Mouse (Mus musculus) liver, adult 2 months (tissue): ENCODE measurements around the gene Tbck. TPM values are rescaled to one million over a fixed set of nuclear protein-coding genes. Genes with fewer than 3 reads are reported as not detected.

ENCODE experiments used
- DNase-seq: peaks from one replicate; pipeline ENCODE4 v3.0.0-alpha.2; 2011; ENCODE audit warnings: low read depth, low spot score; ENCODE audit errors: extremely low read depth
- H3K27ac ChIP-seq: fragments of 200-500 bp; replicated peaks from 2 replicates; pipeline ENCODE4 v1.5.1; 2012; ENCODE audit warnings: low read depth, mild to moderate bottlenecking, control low read depth, inconsistent platforms, low read length; ENCODE audit not compliant: insufficient read depth
- H3K27me3 ChIP-seq: fragments of 200-500 bp; 2 replicates; pipeline ENCODE4 v1.6.1; 2012; ENCODE audit warnings: mild to moderate bottlenecking, moderate library complexity, low read length, inconsistent platforms; ENCODE audit not compliant: control insufficient read depth, insufficient read depth
- H3K36me3 ChIP-seq: fragments of 200-500 bp; 2 replicates; pipeline ENCODE4 v1.6.1; 2012; ENCODE audit warnings: low read length, inconsistent platforms; ENCODE audit not compliant: control insufficient read depth, insufficient read depth
- H3K4me1 ChIP-seq: fragments of 200-500 bp; 2 replicates; pipeline ENCODE4 v1.6.1; 2011; ENCODE audit warnings: low read length; ENCODE audit not compliant: control insufficient read depth, insufficient read depth
- H3K4me3 ChIP-seq: fragments of 200-500 bp; 2 replicates; pipeline ENCODE4 v1.5.1; 2011; ENCODE audit warnings: low read depth, mild to moderate bottlenecking, control low read depth, low read length, moderate library complexity; ENCODE audit not compliant: insufficient read depth
- H3K79me2 ChIP-seq: fragments of 200-500 bp; 2 replicates; pipeline ENCODE4 v1.6.1; 2012; ENCODE audit warnings: inconsistent platforms, mild to moderate bottlenecking, low read length, moderate library complexity; ENCODE audit not compliant: control insufficient read depth, insufficient read depth
- H3K9ac ChIP-seq: fragments of 200-500 bp; 2 replicates; pipeline ENCODE4 v1.6.1; 2012; ENCODE audit warnings: low read depth, mild to moderate bottlenecking, control low read depth, inconsistent platforms, low read length
- CTCF ChIP-seq: fragments of 200-500 bp; IDR thresholded peaks from 2 replicates; pipeline ENCODE4 v1.5.1; 2011; ENCODE audit warnings: low read depth, low read length, control low read depth
- POLR2A ChIP-seq: fragments of 200-500 bp; IDR thresholded peaks from 2 replicates; pipeline ENCODE4 v1.6.1; 2011; ENCODE audit warnings: low read length, control low read depth; ENCODE audit not compliant: insufficient read depth; ENCODE audit errors: extremely low read depth
- WGBS: fragments of 180-500 bp; shearing (Covaris S2); methylation state at CpG from one replicate; pipeline ENCODE4 v1.1.7; 2018; 5-methylcytosine and 5-hydroxymethylcytosine counted together
- polyA plus RNA-seq: library from polyadenylated mRNA; depleted of rRNA; stranded (reverse); fragments of >200 nt; gene quantifications from 2 replicates; pipeline ENCODE4 v1.2.3, GENCODE M21; 2012
- total RNA-seq: library from RNA; depleted of rRNA; stranded (reverse); fragments of >200 nt; gene quantifications from 2 replicates; pipeline ENCODE4 v1.2.3, GENCODE M21; 2014

Gene Tbck
- total and polyA plus RNA-seq, 2 experiments = 2.5 to 10.7 TPM

GRCm38 (mm10) chr3:132838656-132839417 is 154.9 kb downstream of the Tbck start:
- Histone ChIP-seq H3K9ac (no peak overlapping the region), H3K4me3 (no peak overlapping the region), H3K27me3 (no peaks in the 10 kb centered on the region), H3K79me2 (no peaks in the 10 kb centered on the region), H3K27ac (no peak overlapping the region), H3K4me1 (peaks cover 3% of the 10 kb centered on the region; the same call in 1 of the 2 replicates), H3K36me3 (peaks cover 27% of the 10 kb centered on the region)
- no peak for DNase-seq
- WGBS = 94% methylated on average over 15 of the region's 15 CpGs
- TF ChIP-seq CTCF (no peak), POLR2A (no peak)

GRCm38 (mm10) chr3:132839516-132839915 is 155.6 kb downstream of the Tbck start:
- Histone ChIP-seq H3K4me3 (no peak overlapping the region), H3K36me3 (peaks cover 27% of the 10 kb centered on the region), H3K79me2 (no peaks in the 10 kb centered on the region), H3K27me3 (no peaks in the 10 kb centered on the region), H3K9ac (no peak overlapping the region), H3K4me1 (peaks cover 3% of the 10 kb centered on the region; the same call in 1 of the 2 replicates), H3K27ac (no peak overlapping the region)
- no peak for TF ChIP-seq CTCF
- TF ChIP-seq POLR2A = no peak
- DNase-seq = no peak
- 96% methylated on average over 8 of the region's 8 CpGs for WGBS

GRCm38 (mm10) chr3:132842676-132843075 is 158.7 kb downstream of the Tbck start:
- 96% methylated on average over 6 of the region's 6 CpGs for WGBS
- no peak for DNase-seq
- no peaks in the 10 kb centered on the region for H3K79me2 ChIP-seq
- no peak for TF ChIP-seq POLR2A
- TF ChIP-seq CTCF = no peak
- no peak overlapping the region for H3K4me3 ChIP-seq
- H3K4me1 ChIP-seq = no peaks in the 10 kb centered on the region
- H3K27ac ChIP-seq = no peak overlapping the region
- no peaks in the 10 kb centered on the region for H3K27me3 ChIP-seq
- H3K9ac ChIP-seq = no peak overlapping the region
- peaks cover 24% of the 10 kb centered on the region for H3K36me3 ChIP-seq

- no peaks in the 10 kb centered on the region for H3K4me1 ChIP-seq
- no peaks in the 10 kb centered on the region for H3K79me2 ChIP-seq
- no peaks in the 10 kb centered on the region for H3K27me3 ChIP-seq
- WGBS = 89% methylated on average over 7 of the region's 7 CpGs
- H3K9ac ChIP-seq = no peak overlapping the region
- DNase-seq = no peak
- TF ChIP-seq CTCF = no peak
- TF ChIP-seq POLR2A = no peak
- H3K4me3 ChIP-seq = no peak overlapping the region
- H3K36me3 ChIP-seq = no peaks in the 10 kb centered on the region
- no peak overlapping the region for H3K27ac ChIP-seq
Observed at GRCm38 (mm10) chr3:132849669-132850068, 165.7 kb downstream of the Tbck start.

- Histone ChIP-seq H3K4me3 (no peak overlapping the region), H3K9ac (no peak overlapping the region), H3K79me2 (no peaks in the 10 kb centered on the region), H3K4me1 (no peaks in the 10 kb centered on the region), H3K27me3 (no peaks in the 10 kb centered on the region), H3K36me3 (no peaks in the 10 kb centered on the region), H3K27ac (no peak overlapping the region)
- no peak for DNase-seq
- TF ChIP-seq POLR2A (no peak), CTCF (no peak)
- WGBS = 95% methylated on average over 2 of the region's 2 CpGs
Observed at GRCm38 (mm10) chr3:132850431-132850830, 166.5 kb downstream of the Tbck start.

GRCm38 (mm10) chr3:132851417-132851816 is 167.5 kb downstream of the Tbck start:
- Histone ChIP-seq H3K4me1 (no peaks in the 10 kb centered on the region), H3K4me3 (no peak overlapping the region), H3K79me2 (no peaks in the 10 kb centered on the region), H3K27ac (no peak overlapping the region), H3K36me3 (no peaks in the 10 kb centered on the region), H3K27me3 (no peaks in the 10 kb centered on the region), H3K9ac (no peak overlapping the region)
- 79% methylated on average over 1 of the region's 1 CpGs for WGBS
- DNase-seq = no peak
- no peak for TF ChIP-seq CTCF
- no peak for TF ChIP-seq POLR2A
